Mouse (Mus musculus): Measurements from ENCODE around the gene Ccdc171.

DNA sequence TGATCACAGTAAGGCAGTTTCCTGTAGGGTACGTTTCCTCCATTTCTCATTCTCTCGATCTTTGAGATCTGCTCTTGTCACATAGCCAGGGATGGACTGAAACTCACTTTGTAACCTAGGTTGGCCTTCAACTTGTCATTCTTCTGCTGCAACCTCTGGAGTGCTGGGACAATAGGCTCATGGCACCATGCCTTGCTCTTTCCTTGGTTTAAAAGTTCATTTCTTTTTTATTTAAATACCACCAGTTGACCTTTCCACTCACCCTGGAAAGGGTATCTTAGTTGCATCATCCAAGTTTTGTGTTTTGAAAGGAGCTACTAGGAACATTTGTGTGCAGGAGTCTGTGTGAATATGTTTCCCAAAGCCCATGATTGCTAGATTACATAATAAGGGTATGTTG is 6.2 kb upstream of the Ccdc171 start:
- TF ChIP-seq CTCF (IDR thresholded peaks at IDR 0.05; ENCODE audit: low read depth, low read length) (no peak), POLR2AphosphoS5 (IDR thresholded peaks at IDR 0.05; ENCODE audit: insufficient replicate concordance, low read depth, low read length) (no peak)

All from G1E (cell line).